Mouse (Mus musculus) myocyte (in vitro differentiated cells): ENCODE measurements at regions not wholly inside any gene's neighbourhood (a gene's known extent, or its start where the extent isn't known, plus 50 kb on each side); places are given as distances from the start of the nearest gene placed in this dataset.

Experiments used
- H3K27me3 ChIP-seq: one replicate; pipeline ENCODE4 v1.6.1; 2011; ENCODE audit not compliant: control insufficient read depth, insufficient read depth, insufficient read length
- H3K36me3 ChIP-seq: one replicate; pipeline ENCODE4 v1.6.1; 2011; ENCODE audit not compliant: control insufficient read depth, insufficient read depth
- H3K4me2 ChIP-seq: one replicate; pipeline ENCODE4 v1.6.1; 2011; ENCODE audit warnings: low read depth, control low read depth
- H3K4me3 ChIP-seq: one replicate; pipeline ENCODE4 v1.5.1; 2011; ENCODE audit warnings: mild to moderate bottlenecking, control low read depth, moderate library complexity
- H3K79me2 ChIP-seq: one replicate; pipeline ENCODE4 v1.6.1; 2011; ENCODE audit not compliant: control insufficient read depth, insufficient read depth
- H3ac ChIP-seq: one replicate; pipeline ENCODE4 v1.6.1; 2011; ENCODE audit not compliant: control insufficient read depth, insufficient read length
- CEBPB ChIP-seq: IDR thresholded peaks from 2 replicates; pipeline ENCODE4 v1.6.1; 2011; ENCODE audit warnings: mild to moderate bottlenecking, moderate library complexity; ENCODE audit not compliant: poor library complexity, insufficient read depth, severe bottlenecking
- E2F4 ChIP-seq: IDR thresholded peaks from one replicate; pipeline ENCODE4 v1.6.1; 2011; ENCODE audit warnings: mild to moderate bottlenecking, control low read depth, moderate library complexity; ENCODE audit not compliant: insufficient read depth
- MAX ChIP-seq: IDR thresholded peaks from one replicate; pipeline ENCODE4 v1.6.1; 2011; ENCODE audit warnings: low read depth, mild to moderate bottlenecking, control low read depth
- MYOD1 ChIP-seq, 3 experiments: IDR thresholded peaks; one replicate each; pipeline ENCODE4 v1.6.1; 2011; ENCODE audit warnings: control low read depth in 2 of 3, low read depth in 2 of 3, mild to moderate bottlenecking in 2 of 3, moderate library complexity in 1 of 3; ENCODE audit not compliant: insufficient read length in 2 of 3, control insufficient read depth in 1 of 3
- MYOG ChIP-seq, 3 experiments: IDR thresholded peaks; one replicate each; pipeline ENCODE4 v1.6.1; 2011; ENCODE audit warnings: control low read depth in 2 of 3, low read depth in 2 of 3, mild to moderate bottlenecking in 2 of 3; ENCODE audit not compliant: insufficient read length in 2 of 3, control insufficient read depth in 1 of 3, insufficient read depth in 1 of 3
- POLR2A ChIP-seq: IDR thresholded peaks from one replicate; pipeline ENCODE4 v1.6.1; 2011; ENCODE audit warnings: low read depth, mild to moderate bottlenecking, control low read depth, moderate library complexity; ENCODE audit not compliant: insufficient read length
- POLR2AphosphoS2 ChIP-seq: IDR thresholded peaks from one replicate; pipeline ENCODE4 v1.6.1; 2011; ENCODE audit warnings: low read depth, control low read depth; ENCODE audit not compliant: insufficient read length
- REST ChIP-seq: IDR thresholded peaks from one replicate; pipeline ENCODE4 v1.6.1; 2011; ENCODE audit warnings: mild to moderate bottlenecking, control low read depth, moderate library complexity; ENCODE audit not compliant: insufficient read depth, insufficient read length
- SRF ChIP-seq: IDR thresholded peaks from one replicate; pipeline ENCODE4 v1.6.1; 2011; ENCODE audit warnings: low read depth; ENCODE audit not compliant: control insufficient read depth, insufficient read length
- TCF12 ChIP-seq: IDR thresholded peaks from one replicate; pipeline ENCODE4 v1.6.1; 2011; ENCODE audit warnings: mild to moderate bottlenecking, control low read depth; ENCODE audit not compliant: poor library complexity, insufficient read depth, severe bottlenecking
- TCF3 ChIP-seq: IDR thresholded peaks from one replicate; pipeline ENCODE4 v1.6.1; 2011; ENCODE audit warnings: low read depth, control low read depth; ENCODE audit not compliant: insufficient read length
- USF1 ChIP-seq: IDR thresholded peaks from one replicate; pipeline ENCODE4 v1.6.1; 2011; ENCODE audit warnings: low read depth, mild to moderate bottlenecking, control low read depth, moderate library complexity

- Histone ChIP-seq H3K4me3 (no peak overlapping the region), H3K79me2 (no peaks in the 10 kb centered on the region), H3K4me2 (no peak overlapping the region), H3K36me3 (no peaks in the 10 kb centered on the region), H3ac (no peak overlapping the region), H3K27me3 (no peaks in the 10 kb centered on the region)
- no peak for TF ChIP-seq TCF12
- TF ChIP-seq MYOD1 (IDR thresholded peaks at IDR 0.05; ENCODE audit: control insufficient read depth in 1 of 3, insufficient read length in 2 of 3, low read depth in 2 of 3): no peak
- no peak for TF ChIP-seq E2F4
- TF ChIP-seq CEBPB: no peak
- no peak for TF ChIP-seq POLR2A
- TF ChIP-seq MAX: no peak
- no peak for TF ChIP-seq MYOG (IDR thresholded peaks at IDR 0.05; ENCODE audit: control insufficient read depth in 1 of 3, insufficient read depth in 1 of 3, insufficient read length in 2 of 3, low read depth in 2 of 3)
- TF ChIP-seq SRF: no peak
- no peak for TF ChIP-seq REST
- TF ChIP-seq USF1: no peak
Measured at GRCm38 (mm10) chr2:12815339-12815738, 108.5 kb upstream of the Pter start.

GRCm38 (mm10) chr2:12825902-12826301 lies 97.9 kb upstream of the Pter start:
- H3K27me3 ChIP-seq: no peaks in the 10 kb centered on the region
- H3K79me2 ChIP-seq: no peaks in the 10 kb centered on the region
- no peak overlapping the region for H3ac ChIP-seq
- TF ChIP-seq POLR2A: no peak
- no peak for TF ChIP-seq E2F4
- no peak for TF ChIP-seq MAX
- peak; percentile 29 to 77 (median 36) for TF ChIP-seq MYOD1 (IDR thresholded peaks at IDR 0.05; ENCODE audit: control insufficient read depth in 1 of 3, insufficient read length in 2 of 3, low read depth in 2 of 3)
- peak; percentile 18 for TF ChIP-seq TCF3
- TF ChIP-seq CEBPB: no peak
- TF ChIP-seq MYOG (IDR thresholded peaks at IDR 0.05; ENCODE audit: control insufficient read depth in 1 of 3, insufficient read depth in 1 of 3, insufficient read length in 2 of 3, low read depth in 2 of 3): peak in 1 of 3 experiments; percentile 69
- H3K4me2 ChIP-seq: no peak overlapping the region
- H3K36me3 ChIP-seq: no peaks in the 10 kb centered on the region
- no peak overlapping the region for H3K4me3 ChIP-seq

DNA sequence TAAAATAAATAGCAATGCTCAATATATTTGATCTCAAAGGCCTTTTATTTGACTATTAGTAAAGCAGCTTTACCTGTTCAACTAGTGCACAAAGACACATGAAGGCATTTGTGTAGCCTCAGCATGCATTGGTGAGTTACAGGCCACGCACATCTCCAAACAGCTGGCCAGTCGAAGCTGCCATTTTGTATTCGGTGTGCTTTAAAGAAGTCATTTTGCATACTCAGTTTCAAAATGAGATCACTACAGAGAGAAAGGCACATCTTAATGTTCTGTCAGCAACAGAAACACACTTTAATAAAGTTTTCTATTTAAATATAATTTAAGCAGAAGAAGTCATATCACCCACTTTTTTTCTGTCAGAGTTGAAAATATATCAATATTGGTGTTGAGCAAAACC lies 90.3 kb upstream of the Pter start:
- H3K27me3 ChIP-seq: no peaks in the 10 kb centered on the region
- H3K79me2 ChIP-seq: no peaks in the 10 kb centered on the region
- TF ChIP-seq TCF3: no peak
- TF ChIP-seq REST: no peak
- no peak for TF ChIP-seq POLR2AphosphoS2
- TF ChIP-seq USF1: no peak
- no peak for TF ChIP-seq MYOD1 (IDR thresholded peaks at IDR 0.05; ENCODE audit: control insufficient read depth in 1 of 3, insufficient read length in 2 of 3, low read depth in 2 of 3)
- no peak for TF ChIP-seq POLR2A
- TF ChIP-seq SRF: no peak
- TF ChIP-seq TCF12: no peak
- TF ChIP-seq MAX: no peak
- no peak for TF ChIP-seq MYOG (IDR thresholded peaks at IDR 0.05; ENCODE audit: control insufficient read depth in 1 of 3, insufficient read depth in 1 of 3, insufficient read length in 2 of 3, low read depth in 2 of 3)
- TF ChIP-seq E2F4: no peak
- no peak overlapping the region for H3K4me2 ChIP-seq
- no peaks in the 10 kb centered on the region for H3K36me3 ChIP-seq
- H3ac ChIP-seq: no peak overlapping the region
- no peak overlapping the region for H3K4me3 ChIP-seq

- H3K27me3 ChIP-seq: peaks cover 9% of the 10 kb centered on the region
- no peaks in the 10 kb centered on the region for H3K79me2 ChIP-seq
- H3K4me3 ChIP-seq: no peak overlapping the region
- TF ChIP-seq MYOD1 (IDR thresholded peaks at IDR 0.05; ENCODE audit: control insufficient read depth in 1 of 3, insufficient read length in 2 of 3, low read depth in 2 of 3) (no peak), CEBPB (no peak), POLR2A (no peak), USF1 (no peak), E2F4 (no peak), MAX (no peak), TCF12 (no peak), MYOG (IDR thresholded peaks at IDR 0.05; ENCODE audit: control insufficient read depth in 1 of 3, insufficient read depth in 1 of 3, insufficient read length in 2 of 3, low read depth in 2 of 3) (no peak), TCF3 (no peak), SRF (no peak), POLR2AphosphoS2 (no peak), REST (no peak)
- no peak overlapping the region for H3ac ChIP-seq
- no peak overlapping the region for H3K4me2 ChIP-seq
- H3K36me3 ChIP-seq: no peaks in the 10 kb centered on the region
Measured at GRCm38 (mm10) chr2:12866543-12866942, 57.3 kb upstream of the Pter start.

- no peak overlapping the region for H3K4me3 ChIP-seq
- peaks cover 9% of the 10 kb centered on the region for H3K27me3 ChIP-seq
Measured at GRCm38 (mm10) chr2:12868772-12869171, 55.1 kb upstream of the Pter start.

More at GRCm38 (mm10) chr2:12868772-12869171, 55.1 kb upstream of the Pter start:
- Histone ChIP-seq H3K4me2 (no peak overlapping the region), H3K79me2 (no peaks in the 10 kb centered on the region), H3ac (no peak overlapping the region), H3K36me3 (no peaks in the 10 kb centered on the region)
- TF ChIP-seq REST: no peak
- TF ChIP-seq MYOG (IDR thresholded peaks at IDR 0.05; ENCODE audit: control insufficient read depth in 1 of 3, insufficient read depth in 1 of 3, insufficient read length in 2 of 3, low read depth in 2 of 3): no peak
- TF ChIP-seq TCF3: no peak
- TF ChIP-seq MAX: no peak
- no peak for TF ChIP-seq POLR2A
- no peak for TF ChIP-seq MYOD1 (IDR thresholded peaks at IDR 0.05; ENCODE audit: control insufficient read depth in 1 of 3, insufficient read length in 2 of 3, low read depth in 2 of 3)
- no peak for TF ChIP-seq USF1
- TF ChIP-seq TCF12: no peak
- TF ChIP-seq POLR2AphosphoS2: no peak
- no peak for TF ChIP-seq E2F4
- TF ChIP-seq SRF: no peak
- no peak for TF ChIP-seq CEBPB
